Mouse (Mus musculus): ENCODE measurements around the gene Smad1. TPM values are rescaled to one million over a fixed set of nuclear protein-coding genes. Genes with fewer than 3 reads are reported as not detected.
"Not testable (repeated sequence)": the region's sequence is repeated elsewhere in the genome, so short reads cannot be mapped to it uniquely, and the experiment has no call there.

Smad1 gene
- 54.3 and 59.0 TPM in 2 replicates for polyA plus RNA-seq (2015; fragmentation: Nextera tagmentation; extraction: Ambion mirVana)

DNA sequence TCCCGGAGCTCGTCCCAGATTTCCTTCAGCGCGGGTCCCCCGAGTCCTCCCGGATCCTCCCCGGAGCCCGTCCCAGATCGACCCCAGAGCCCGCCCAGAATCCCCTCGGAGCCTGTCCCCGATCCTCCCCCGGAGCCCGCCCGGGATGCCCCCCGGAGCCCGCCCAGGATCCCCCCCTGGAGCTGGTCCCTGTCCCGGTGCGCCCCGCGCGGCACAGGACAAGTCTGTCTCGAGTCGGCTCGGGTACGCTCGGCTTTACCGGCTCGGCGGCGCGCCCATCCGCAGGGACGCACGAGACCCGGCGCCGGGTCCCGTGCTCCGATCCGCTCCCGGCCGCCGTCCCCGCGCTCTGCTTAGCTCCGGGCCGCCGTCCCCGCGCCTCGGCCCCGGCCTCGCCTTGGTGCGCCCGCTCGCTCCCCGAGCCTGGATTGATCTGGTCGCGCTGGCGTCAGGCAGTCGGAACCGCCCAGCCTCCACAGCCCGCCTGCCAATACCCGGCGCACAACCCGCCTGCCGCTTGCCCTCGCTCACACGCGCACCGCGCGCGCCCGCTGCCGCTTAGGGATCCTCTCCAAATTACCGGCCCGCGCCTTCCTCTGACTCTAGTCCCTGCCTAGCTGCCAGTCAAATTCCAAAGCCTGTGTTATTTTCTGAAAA, at the start of gene Smad1:
Gene Smad1 (minus strand): TSS at position 525 of the 657 bp plus-strand sequence.
- H3K4me3 ChIP-seq (replicated peaks), result peak within 1 kb of the TSS; percentile 73
- ATAC-seq (ENCODE audit: low FRiP score), result peak; percentile 92

DNA sequence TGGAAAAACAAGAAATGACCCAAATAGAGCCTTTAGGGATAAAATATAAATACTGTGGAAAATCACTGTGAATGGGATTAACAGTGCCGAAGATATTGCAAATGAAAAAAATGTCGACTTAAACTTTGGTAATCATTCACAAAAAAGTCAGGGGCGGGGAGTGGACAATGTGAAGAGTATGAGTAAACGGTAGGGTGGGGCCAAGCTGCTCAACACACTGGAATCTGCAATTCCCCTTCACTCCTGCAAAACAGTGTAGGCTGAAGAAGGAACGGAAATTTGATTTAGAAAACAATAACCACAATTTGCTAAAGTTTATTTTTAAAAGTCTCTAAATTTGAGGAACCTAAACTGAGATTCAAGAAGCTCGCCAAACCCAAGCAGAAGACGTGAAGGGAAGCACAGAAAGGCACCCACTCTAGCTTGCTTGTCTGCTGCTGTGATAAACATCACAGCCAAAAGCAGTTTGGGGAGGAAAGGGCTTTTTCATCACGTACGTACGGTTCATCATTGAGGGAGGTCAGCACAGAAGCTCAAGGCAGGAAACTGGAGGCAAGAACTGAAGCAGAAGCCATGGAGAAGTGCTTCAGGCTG, 48.0 kb upstream of the Smad1 start:
- no peaks in the 10 kb centered on the region for H3K27me3 ChIP-seq (replicated peaks)
- no peak overlapping the region for H3K4me2 ChIP-seq
- H3K27ac ChIP-seq (replicated peaks), result no peak overlapping the region
- H3K4me3 ChIP-seq (replicated peaks), result no peak overlapping the region
- no peaks in the 10 kb centered on the region for H3K9me3 ChIP-seq (replicated peaks)
- H3K36me3 ChIP-seq, result no peaks in the 10 kb centered on the region
- no peak overlapping the region for H3K9ac ChIP-seq (replicated peaks)
- H3K4me1 ChIP-seq, result no peaks in the 10 kb centered on the region
- ATAC-seq (ENCODE audit: low FRiP score), result no peak
- WGBS, result 91% methylated on average over 10 of the region's 10 CpGs

More for the DNA sequence above, at the start of gene Smad1:
- no peaks in the 10 kb centered on the region for H3K27me3 ChIP-seq (replicated peaks)
- H3K4me2 ChIP-seq, result peak within 1 kb of the TSS; percentile 70
- no peaks in the 10 kb centered on the region for H3K9me3 ChIP-seq (replicated peaks)
- peak within 1 kb of the TSS; percentile 93 for H3K9ac ChIP-seq (replicated peaks)
- H3K4me1 ChIP-seq, result peaks cover 32% of the 10 kb centered on the region
- under 1% methylated on average over 76 of the region's 80 CpGs for WGBS
- no peaks in the 10 kb centered on the region for H3K36me3 ChIP-seq
- H3K27ac ChIP-seq (replicated peaks), result peak within 1 kb of the TSS; percentile 97

DNA sequence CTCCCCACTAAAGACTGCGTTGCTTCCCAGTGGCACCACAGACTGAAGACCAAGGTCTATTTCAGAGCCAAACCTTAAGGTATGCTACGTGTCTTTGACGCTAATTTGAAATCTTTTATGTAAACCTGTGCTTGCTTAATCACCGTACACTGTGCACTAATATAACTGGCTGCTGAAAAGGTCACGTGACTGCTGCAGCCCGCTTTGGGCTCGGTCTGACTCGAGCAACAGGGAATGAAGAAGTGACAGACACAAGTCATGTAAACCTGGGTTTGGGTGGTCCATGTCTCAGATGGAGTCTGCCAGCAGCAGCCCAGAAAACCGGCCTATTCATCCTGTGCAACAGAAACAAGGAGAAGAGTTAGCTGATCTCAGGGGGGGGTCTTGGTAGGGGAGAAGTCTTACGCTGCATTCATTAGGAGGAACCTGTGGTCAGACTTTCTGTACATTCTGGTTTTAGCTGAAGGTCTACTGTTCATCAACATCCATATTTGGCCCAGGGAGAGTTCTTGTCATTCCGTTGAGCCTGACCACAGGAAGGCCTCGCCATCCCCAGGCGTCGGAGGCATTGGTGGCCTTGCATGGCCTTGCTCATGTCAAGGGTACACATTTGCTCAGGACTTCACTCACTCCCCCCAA, 44.3 kb upstream of the Smad1 start:
- Histone ChIP-seq H3K9ac (replicated peaks) (no peak overlapping the region), H3K27me3 (replicated peaks) (no peaks in the 10 kb centered on the region), H3K4me1 (no peaks in the 10 kb centered on the region), H3K9me3 (replicated peaks) (no peaks in the 10 kb centered on the region), H3K4me3 (replicated peaks) (no peak overlapping the region), H3K36me3 (no peaks in the 10 kb centered on the region), H3K27ac (replicated peaks) (no peak overlapping the region), H3K4me2 (no peak overlapping the region)
- 88% methylated on average over 14 of the region's 14 CpGs for WGBS
- ATAC-seq (ENCODE audit: low FRiP score), result no peak

DNA sequence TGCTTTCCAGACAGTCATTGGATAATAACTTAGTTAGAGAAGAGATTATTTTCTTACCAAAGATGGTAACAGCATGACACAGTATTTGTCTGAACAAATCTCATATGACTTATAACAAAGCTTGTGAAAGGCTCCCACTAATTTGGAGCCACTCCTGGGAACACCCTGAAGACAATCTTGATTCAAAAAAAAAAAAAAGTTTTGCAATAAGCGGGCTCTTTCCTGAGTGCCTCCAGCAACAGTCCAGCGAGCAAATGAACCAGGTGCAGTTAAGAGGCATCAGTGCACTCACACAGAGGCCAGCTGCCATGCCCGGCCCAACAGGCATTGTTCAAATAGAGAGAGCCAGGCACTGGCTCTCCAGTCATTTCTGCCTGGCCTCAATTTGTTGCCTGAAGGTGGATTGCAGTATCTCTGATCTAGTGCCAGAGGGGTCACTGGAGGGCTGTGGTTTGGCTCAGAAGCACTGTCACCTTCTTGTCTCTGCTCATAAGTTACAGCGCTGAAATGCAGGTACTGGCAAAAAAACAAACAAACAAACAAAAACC, 34.7 kb upstream of the Smad1 start:
- Histone ChIP-seq H3K4me2 (no peak overlapping the region), H3K9ac (replicated peaks) (no peak overlapping the region), H3K36me3 (no peaks in the 10 kb centered on the region), H3K27ac (replicated peaks) (no peak overlapping the region), H3K27me3 (replicated peaks) (no peaks in the 10 kb centered on the region), H3K9me3 (replicated peaks) (no peaks in the 10 kb centered on the region), H3K4me1 (no peaks in the 10 kb centered on the region), H3K4me3 (replicated peaks) (no peak overlapping the region)
- no peak for ATAC-seq (ENCODE audit: low FRiP score)
- 47% methylated on average over 4 of the region's 4 CpGs for WGBS

DNA sequence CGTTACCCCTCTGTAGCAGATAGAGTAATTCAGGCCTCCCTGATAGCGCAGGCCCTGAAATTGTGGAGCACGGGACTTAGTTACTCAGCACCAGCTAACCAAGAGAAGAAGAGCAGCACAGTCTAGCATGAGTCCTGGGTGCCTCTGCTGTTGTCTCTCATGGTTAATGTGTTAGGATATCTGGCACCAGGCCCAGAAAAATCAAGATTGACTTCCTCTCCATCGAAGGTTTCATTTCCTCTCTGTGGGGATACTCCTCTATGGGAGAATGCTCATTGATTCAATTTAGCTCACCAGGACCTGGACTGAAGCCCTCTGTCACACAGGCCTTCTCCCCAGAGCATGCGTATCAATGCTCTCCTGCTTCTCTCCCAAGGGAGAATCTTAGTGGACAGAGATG, 15.6 kb upstream of the Smad1 start:
- WGBS, result 81% methylated on average over 5 of the region's 5 CpGs
- ATAC-seq (ENCODE audit: low FRiP score), result no peak
- H3K27ac ChIP-seq (replicated peaks), result no peak overlapping the region

DNA sequence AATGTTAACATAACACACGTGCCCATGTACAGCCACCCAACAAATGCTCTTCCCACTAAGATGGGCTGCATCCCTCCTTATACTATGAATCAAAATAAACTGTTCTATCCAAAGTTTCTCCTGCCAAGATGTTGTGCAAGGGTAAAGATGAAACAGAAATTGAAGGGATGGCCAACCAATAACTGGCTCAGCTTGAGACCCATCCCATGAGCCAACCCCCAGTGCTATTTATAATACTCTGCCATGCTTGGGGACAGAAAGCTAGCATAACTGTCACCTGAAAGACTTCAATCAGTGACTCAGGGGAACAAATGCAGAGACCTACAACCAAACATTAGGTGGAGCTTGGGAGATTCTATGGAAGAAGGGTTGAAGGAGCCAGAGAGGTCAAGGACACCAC, 11.2 kb upstream of the Smad1 start:
- Histone ChIP-seq H3K4me2 (no peak overlapping the region), H3K4me3 (replicated peaks) (no peak overlapping the region), H3K9ac (replicated peaks) (no peak overlapping the region), H3K4me1 (no peaks in the 10 kb centered on the region), H3K9me3 (replicated peaks) (no peaks in the 10 kb centered on the region), H3K27me3 (replicated peaks) (no peaks in the 10 kb centered on the region), H3K36me3 (no peaks in the 10 kb centered on the region), H3K27ac (replicated peaks) (no peak overlapping the region)
- no peak for ATAC-seq (ENCODE audit: low FRiP score)
- WGBS, result 94% methylated on average over 1 of the region's 1 CpGs

More for the DNA sequence above, 15.6 kb upstream of the Smad1 start:
- Histone ChIP-seq H3K9me3 (replicated peaks) (no peaks in the 10 kb centered on the region), H3K4me1 (no peaks in the 10 kb centered on the region), H3K4me2 (no peak overlapping the region), H3K36me3 (no peaks in the 10 kb centered on the region), H3K9ac (replicated peaks) (no peak overlapping the region), H3K27me3 (replicated peaks) (no peaks in the 10 kb centered on the region), H3K4me3 (replicated peaks) (no peak overlapping the region)

DNA sequence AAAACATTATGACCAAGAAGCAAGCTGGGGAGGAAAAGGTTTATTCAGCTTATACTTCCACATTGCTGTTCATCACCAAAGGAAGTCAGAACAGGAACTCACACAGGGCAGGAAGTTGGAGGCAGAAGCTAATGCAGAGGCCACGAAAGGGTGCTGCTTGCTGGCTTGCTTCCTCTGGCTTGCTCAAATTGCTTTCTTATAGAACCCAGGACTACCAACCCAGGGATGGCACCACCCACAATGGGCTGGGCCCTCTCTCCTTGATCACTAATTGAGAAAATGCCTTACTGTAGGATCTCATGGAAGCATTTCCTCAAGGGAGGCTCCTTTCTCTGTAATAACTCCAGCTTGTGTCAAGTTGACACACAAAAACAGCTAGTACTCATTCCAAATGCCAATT, 8.0 kb upstream of the Smad1 start:
- H3K4me1 ChIP-seq; H3K4me2 ChIP-seq; ATAC-seq (ENCODE audit: low FRiP score); H3K36me3 ChIP-seq; H3K9me3 ChIP-seq (replicated peaks); H3K27me3 ChIP-seq (replicated peaks); H3K27ac ChIP-seq (replicated peaks); H3K9ac ChIP-seq (replicated peaks); H3K4me3 ChIP-seq (replicated peaks): not testable (repeated sequence)
- WGBS, result 69% methylated on average over 1 of the region's 1 CpGs

DNA sequence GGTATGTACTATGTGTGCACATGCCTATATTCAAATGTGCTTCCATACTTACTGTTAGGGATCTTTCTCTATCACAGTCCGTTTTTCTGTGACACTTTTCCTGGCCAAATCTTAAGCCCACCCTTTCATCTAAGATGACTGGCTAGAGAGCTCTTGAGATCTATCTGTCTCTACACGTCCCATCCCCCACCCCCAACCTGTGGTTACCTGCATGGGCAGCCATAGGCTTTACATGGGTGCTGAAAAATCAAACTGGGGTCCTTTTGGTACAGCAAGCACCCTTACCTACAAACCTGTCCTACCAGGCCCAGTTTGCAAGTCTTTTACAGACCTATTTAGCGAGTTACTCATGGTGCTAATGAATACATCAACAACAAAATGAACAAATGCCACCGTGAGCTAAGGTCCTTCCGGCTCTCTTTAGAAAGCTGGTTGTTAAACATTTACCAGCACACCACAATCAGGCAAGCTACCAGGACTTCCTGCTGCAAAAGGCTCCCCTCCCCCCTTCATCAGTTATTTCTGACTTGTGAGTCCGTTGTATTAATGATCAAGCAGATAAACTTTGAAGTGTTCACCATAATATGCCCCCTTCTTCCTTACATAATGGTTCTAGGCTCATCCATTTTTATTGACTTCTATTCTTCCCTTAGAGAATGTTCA, 5.7 kb upstream of the Smad1 start:
- Histone ChIP-seq H3K27me3 (replicated peaks) (no peaks in the 10 kb centered on the region), H3K9me3 (replicated peaks) (no peaks in the 10 kb centered on the region), H3K36me3 (no peaks in the 10 kb centered on the region), H3K4me3 (replicated peaks) (no peak overlapping the region), H3K4me2 (no peak overlapping the region), H3K9ac (replicated peaks) (no peak overlapping the region), H3K27ac (replicated peaks) (no peak overlapping the region), H3K4me1 (no peaks in the 10 kb centered on the region)
- WGBS, result 48% methylated on average over 6 of the region's 6 CpGs
- no peak for ATAC-seq (ENCODE audit: low FRiP score)

DNA sequence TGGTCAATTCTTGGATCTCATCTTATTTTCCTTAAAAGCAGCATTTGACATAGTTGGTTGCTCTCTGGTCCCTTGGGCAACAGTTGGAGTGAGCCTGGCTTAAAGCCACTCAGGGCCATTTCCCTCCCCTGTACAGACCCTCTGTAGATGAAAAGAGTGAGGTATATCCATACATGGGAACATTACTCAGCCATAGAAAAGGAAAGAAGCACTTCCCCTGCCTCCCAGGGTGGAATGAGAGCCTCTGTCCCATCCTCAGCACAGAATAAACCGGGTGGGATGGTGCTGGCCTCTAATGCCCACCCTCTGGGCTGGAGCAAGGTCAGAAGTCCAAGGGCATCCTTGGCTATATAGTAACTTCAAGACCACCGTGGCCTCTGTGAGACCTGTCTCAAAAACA, 1.4 kb upstream of the Smad1 start:
- Histone ChIP-seq H3K9ac (replicated peaks) (no peak overlapping the region), H3K27me3 (replicated peaks) (no peaks in the 10 kb centered on the region), H3K4me2 (no peak overlapping the region), H3K9me3 (replicated peaks) (no peaks in the 10 kb centered on the region), H3K4me1 (peaks cover 24% of the 10 kb centered on the region), H3K36me3 (no peaks in the 10 kb centered on the region), H3K4me3 (replicated peaks) (no peak overlapping the region), H3K27ac (replicated peaks) (no peak overlapping the region)
- ATAC-seq (ENCODE audit: low FRiP score), result no peak
- 80% methylated on average over 2 of the region's 2 CpGs for WGBS

DNA sequence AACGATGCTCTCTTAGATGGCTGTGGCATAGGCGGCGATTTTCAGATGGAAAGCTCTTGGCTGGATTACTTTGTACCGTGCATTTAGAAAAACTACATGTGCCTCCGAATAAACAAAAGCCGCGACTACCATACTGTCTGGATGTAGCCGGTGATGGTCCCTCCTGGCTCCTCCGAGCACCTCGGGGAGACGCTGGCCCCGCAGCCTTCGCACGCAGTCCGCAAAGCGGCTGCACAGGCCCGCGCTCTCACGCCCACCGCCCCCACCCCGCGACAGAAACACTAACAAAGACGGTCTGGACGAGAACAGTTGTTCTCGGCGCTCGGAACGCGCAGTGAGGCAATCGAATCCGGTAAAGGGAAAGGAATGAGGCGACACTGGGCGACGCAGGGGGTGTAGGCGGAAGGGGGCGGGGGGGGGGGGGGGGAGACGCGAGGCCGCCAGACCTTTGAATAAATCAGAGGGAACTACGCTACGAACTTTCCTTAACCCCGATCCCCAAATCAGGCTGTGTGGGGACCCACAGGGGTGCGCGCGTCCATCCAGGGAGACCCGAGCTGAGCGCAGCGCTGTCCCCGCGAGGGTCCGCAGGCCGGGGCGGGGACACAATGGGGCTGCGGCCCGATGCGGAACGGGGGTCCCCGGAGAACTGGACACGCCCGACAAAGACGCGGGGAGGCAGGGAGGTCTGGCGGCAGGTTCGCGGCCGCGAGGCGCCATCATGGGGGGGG, 902 bp downstream of the Smad1 start:
- Histone ChIP-seq H3K27ac (replicated peaks) (peak overlapping the region; percentile 97), H3K9me3 (replicated peaks) (no peaks in the 10 kb centered on the region), H3K4me3 (replicated peaks) (peak overlapping the region; percentile 73), H3K4me2 (peak overlapping the region; percentile 70), H3K36me3 (no peaks in the 10 kb centered on the region), H3K4me1 (peaks cover 39% of the 10 kb centered on the region), H3K9ac (replicated peaks) (peak overlapping the region; percentile 93), H3K27me3 (replicated peaks) (no peaks in the 10 kb centered on the region)
- ATAC-seq (ENCODE audit: low FRiP score), result peak; percentile 71
- WGBS, result under 1% methylated on average over 59 of the region's 68 CpGs

DNA sequence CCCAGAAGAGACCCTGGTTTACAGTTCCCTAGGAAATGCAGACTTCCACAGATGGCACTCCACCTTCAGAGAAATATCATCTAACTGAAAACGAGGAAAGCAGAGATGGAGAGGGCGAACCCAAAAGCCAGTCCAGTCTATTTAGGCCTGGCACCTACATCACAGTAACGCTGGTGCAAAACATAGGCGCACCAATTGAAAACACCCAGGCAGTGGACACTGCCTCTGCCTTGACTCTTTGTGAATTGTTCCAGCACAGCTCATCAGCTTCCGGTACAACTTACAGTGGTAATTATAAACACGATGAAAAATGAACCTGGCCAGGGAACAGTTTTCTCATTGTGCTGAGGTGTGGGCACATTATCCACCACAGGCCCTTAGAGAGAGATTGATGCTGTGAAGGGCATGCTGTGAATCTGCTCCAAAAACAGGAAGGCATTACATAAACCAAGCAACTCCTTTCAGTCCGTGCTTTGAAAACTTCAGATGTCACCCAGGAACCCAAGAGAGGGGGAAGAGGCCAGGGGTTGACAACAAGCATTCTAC, 1.5 kb downstream of the Smad1 start:
- WGBS, result 10% methylated on average over 7 of the region's 7 CpGs
- Histone ChIP-seq H3K36me3 (no peaks in the 10 kb centered on the region), H3K27me3 (replicated peaks) (no peaks in the 10 kb centered on the region), H3K9me3 (replicated peaks) (no peaks in the 10 kb centered on the region), H3K27ac (replicated peaks) (peak overlapping the region; percentile 97), H3K4me2 (peak overlapping the region; percentile 70), H3K4me1 (peaks cover 44% of the 10 kb centered on the region), H3K4me3 (replicated peaks) (peak overlapping the region; percentile 73), H3K9ac (replicated peaks) (peak overlapping the region; percentile 93)
- ATAC-seq (ENCODE audit: low FRiP score), result peak; percentile 15

Measured in neural tube, embryonic 15.5 days (tissue).